Mouse (Mus musculus): ENCODE results near the gene Cmtm8. TPM values are rescaled to one million over a fixed set of nuclear protein-coding genes. Genes with fewer than 3 reads are reported as not detected.

Gene Cmtm8
- polyA plus RNA-seq, 1 experiment, result not detected

GRCm38 (mm10) chr9:114787134-114787533 lies 56.8 kb downstream of the Cmtm8 start:
- Histone ChIP-seq H3K79me2 (ENCODE audit: control insufficient read depth, insufficient read depth) (no peaks in the 10 kb centered on the region), H3K36me3 (ENCODE audit: control insufficient read depth, insufficient read depth) (no peaks in the 10 kb centered on the region), H3K4me3 (no peak overlapping the region), H3ac (ENCODE audit: control insufficient read depth, insufficient read length) (no peak overlapping the region), H3K4me2 (ENCODE audit: low read depth) (no peak overlapping the region), H3K27me3 (ENCODE audit: control insufficient read depth, insufficient read depth, insufficient read length) (no peaks in the 10 kb centered on the region)
- no peak for TF ChIP-seq MYOD1 (IDR thresholded peaks at IDR 0.05; ENCODE audit: control insufficient read depth in 1 of 3, insufficient read length in 2 of 3, low read depth in 2 of 3)
- TF ChIP-seq POLR2AphosphoS2 (IDR thresholded peaks at IDR 0.05; ENCODE audit: insufficient read length, low read depth), result no peak
- no peak for TF ChIP-seq SRF (IDR thresholded peaks at IDR 0.05; ENCODE audit: control insufficient read depth, insufficient read length, low read depth)
- no peak for TF ChIP-seq CEBPB (IDR thresholded peaks at IDR 0.05; ENCODE audit: insufficient read depth, poor library complexity, severe bottlenecking)
- no peak for TF ChIP-seq POLR2A (IDR thresholded peaks at IDR 0.05; ENCODE audit: insufficient read length, low read depth)
- no peak for TF ChIP-seq TCF3 (IDR thresholded peaks at IDR 0.05; ENCODE audit: insufficient read length, low read depth)
- no peak for TF ChIP-seq MAX (IDR thresholded peaks at IDR 0.05; ENCODE audit: low read depth)
- no peak for TF ChIP-seq MYOG (IDR thresholded peaks at IDR 0.05; ENCODE audit: control insufficient read depth in 1 of 3, insufficient read depth in 1 of 3, insufficient read length in 2 of 3, low read depth in 2 of 3)

GRCm38 (mm10) chr9:114785432-114786125 lies 58.4 kb downstream of the Cmtm8 start:
- no peak overlapping the region for H3K4me3 ChIP-seq
- H3K27me3 ChIP-seq (ENCODE audit: control insufficient read depth, insufficient read depth, insufficient read length), result no peaks in the 10 kb centered on the region
- TF ChIP-seq POLR2AphosphoS2 (IDR thresholded peaks at IDR 0.05; ENCODE audit: insufficient read length, low read depth) (no peak), CEBPB (IDR thresholded peaks at IDR 0.05; ENCODE audit: insufficient read depth, poor library complexity, severe bottlenecking) (no peak), USF1 (IDR thresholded peaks at IDR 0.05; ENCODE audit: low read depth) (no peak), POLR2A (IDR thresholded peaks at IDR 0.05; ENCODE audit: insufficient read length, low read depth) (no peak), MYOG (IDR thresholded peaks at IDR 0.05; ENCODE audit: control insufficient read depth in 1 of 3, insufficient read depth in 1 of 3, insufficient read length in 2 of 3, low read depth in 2 of 3) (no peak), TCF12 (IDR thresholded peaks at IDR 0.05; ENCODE audit: insufficient read depth, poor library complexity, severe bottlenecking) (no peak), E2F4 (IDR thresholded peaks at IDR 0.05; ENCODE audit: insufficient read depth) (no peak), TCF3 (IDR thresholded peaks at IDR 0.05; ENCODE audit: insufficient read length, low read depth) (no peak), MAX (IDR thresholded peaks at IDR 0.05; ENCODE audit: low read depth) (no peak), SRF (IDR thresholded peaks at IDR 0.05; ENCODE audit: control insufficient read depth, insufficient read length, low read depth) (no peak), REST (IDR thresholded peaks at IDR 0.05; ENCODE audit: insufficient read depth, insufficient read length) (no peak), MYOD1 (IDR thresholded peaks at IDR 0.05; ENCODE audit: control insufficient read depth in 1 of 3, insufficient read length in 2 of 3, low read depth in 2 of 3) (no peak)
- no peak overlapping the region for H3ac ChIP-seq (ENCODE audit: control insufficient read depth, insufficient read length)
- H3K36me3 ChIP-seq (ENCODE audit: control insufficient read depth, insufficient read depth), result no peaks in the 10 kb centered on the region
- H3K79me2 ChIP-seq (ENCODE audit: control insufficient read depth, insufficient read depth), result no peaks in the 10 kb centered on the region
- peak overlapping the region; percentile 46 for H3K4me2 ChIP-seq (ENCODE audit: low read depth)

GRCm38 (mm10) chr9:114781526-114782212 lies 62.3 kb downstream of the Cmtm8 start, which contains the start of gene Cmtm7:
Gene Cmtm7, minus strand, starts transcription at chr9:114781856.
- TF ChIP-seq POLR2AphosphoS2 (IDR thresholded peaks at IDR 0.05; ENCODE audit: insufficient read length, low read depth), result peak; percentile 56
- TF ChIP-seq REST (IDR thresholded peaks at IDR 0.05; ENCODE audit: insufficient read depth, insufficient read length), result no peak
- TF ChIP-seq MYOG (IDR thresholded peaks at IDR 0.05; ENCODE audit: control insufficient read depth in 1 of 3, insufficient read depth in 1 of 3, insufficient read length in 2 of 3, low read depth in 2 of 3), result peak in 1 of 3 experiments; percentile 49
- TF ChIP-seq POLR2A (IDR thresholded peaks at IDR 0.05; ENCODE audit: insufficient read length, low read depth), result peak; percentile 79
- Histone ChIP-seq H3K4me3 (peak within 1 kb of the TSS; percentile 35), H3ac (ENCODE audit: control insufficient read depth, insufficient read length) (peak within 1 kb of the TSS; percentile 22), H3K79me2 (ENCODE audit: control insufficient read depth, insufficient read depth) (no peaks in the 10 kb centered on the region), H3K27me3 (ENCODE audit: control insufficient read depth, insufficient read depth, insufficient read length) (no peaks in the 10 kb centered on the region), H3K4me2 (ENCODE audit: low read depth) (peak within 1 kb of the TSS; percentile 79), H3K36me3 (ENCODE audit: control insufficient read depth, insufficient read depth) (no peaks in the 10 kb centered on the region)

GRCm38 (mm10) chr9:114780746-114781525 lies 63.0 kb downstream of the Cmtm8 start:
- Histone ChIP-seq H3K36me3 (ENCODE audit: control insufficient read depth, insufficient read depth) (no peaks in the 10 kb centered on the region), H3K4me2 (ENCODE audit: low read depth) (peak overlapping the region; percentile 79), H3K79me2 (ENCODE audit: control insufficient read depth, insufficient read depth) (no peaks in the 10 kb centered on the region), H3K27me3 (ENCODE audit: control insufficient read depth, insufficient read depth, insufficient read length) (no peaks in the 10 kb centered on the region), H3ac (ENCODE audit: control insufficient read depth, insufficient read length) (peak overlapping the region; percentile 22), H3K4me3 (peak overlapping the region; percentile 35)
- TF ChIP-seq E2F4 (IDR thresholded peaks at IDR 0.05; ENCODE audit: insufficient read depth) (no peak), MAX (IDR thresholded peaks at IDR 0.05; ENCODE audit: low read depth) (no peak), TCF12 (IDR thresholded peaks at IDR 0.05; ENCODE audit: insufficient read depth, poor library complexity, severe bottlenecking) (no peak), CEBPB (IDR thresholded peaks at IDR 0.05; ENCODE audit: insufficient read depth, poor library complexity, severe bottlenecking) (no peak)
